Mouse (Mus musculus) forebrain, embryonic 11.5 days (tissue): Measurements from ENCODE around the gene Ptpn13. TPM values are rescaled to one million over a fixed set of nuclear protein-coding genes. Genes with fewer than 3 reads are reported as not detected.

Source experiments
- ATAC-seq: fragments of 200-750 bp; cut with Nextera tagmentation; replicated peaks from 2 replicates; pipeline ENCODE4 v1.8.0; 2017; ENCODE audit warnings: moderate TSS enrichment; ENCODE audit not compliant: low FRiP score
- DNase-seq: peaks from one replicate; pipeline ENCODE4 v3.0.0-alpha.2; 2017; ENCODE audit warnings: low spot score
- H3K27ac ChIP-seq: fragments of 300-500 bp; sonication (generic); 2 replicates; pipeline ENCODE4 v1.5.1; 2014; ENCODE audit warnings: low read depth, low read length
- H3K27me3 ChIP-seq: fragments of 300-500 bp; sonication (generic); 2 replicates; pipeline ENCODE4 v1.6.1; 2014; ENCODE audit warnings: mild to moderate bottlenecking, low read length, mixed read lengths; ENCODE audit not compliant: control insufficient read depth, insufficient read depth
- H3K36me3 ChIP-seq: fragments of 300-500 bp; sonication (generic); 2 replicates; pipeline ENCODE4 v1.6.1; 2014; ENCODE audit warnings: mild to moderate bottlenecking, low read length, moderate library complexity, mixed read lengths; ENCODE audit not compliant: control insufficient read depth, insufficient read depth
- H3K4me1 ChIP-seq: fragments of 300-500 bp; sonication (generic); replicated peaks from 2 replicates; pipeline ENCODE4 v1.6.1; 2014; ENCODE audit warnings: low read length, mixed read lengths; ENCODE audit not compliant: control insufficient read depth, insufficient read depth
- H3K4me2 ChIP-seq: fragments of 300-500 bp; sonication (generic); 2 replicates; pipeline ENCODE4 v1.6.1; 2014; ENCODE audit warnings: low read depth, mild to moderate bottlenecking, low read length, moderate library complexity, mixed read lengths; ENCODE audit not compliant: severe bottlenecking
- H3K4me3 ChIP-seq: fragments of 300-500 bp; sonication (generic); 2 replicates; pipeline ENCODE4 v1.5.1; 2014; ENCODE audit warnings: low read depth, low read length
- H3K9ac ChIP-seq: fragments of 300-500 bp; sonication (generic); 2 replicates; pipeline ENCODE4 v1.6.1; 2014; ENCODE audit warnings: low read length
- H3K9me3 ChIP-seq: fragments of 300-500 bp; sonication (generic); 2 replicates; pipeline ENCODE4 v1.6.1; 2016; ENCODE audit warnings: low read length, mixed read lengths; ENCODE audit not compliant: control insufficient read depth
- WGBS: fragments of 180-500 bp; shearing (Covaris S2); extraction: QIAGEN DNeasy Blood & Tissue Kit; methylation state at CpG from one replicate; pipeline ENCODE4 v1.1.7; 2014; 5-methylcytosine and 5-hydroxymethylcytosine counted together
- polyA plus RNA-seq: library from polyadenylated mRNA; unstranded; fragments of >200 nt; fragmentation: Nextera tagmentation; extraction: Ambion mirVana; gene quantifications from 2 replicates; pipeline ENCODE4 v1.2.1, GENCODE M21; 2014

Gene Ptpn13
- polyA plus RNA-seq, 1 experiment from 2014 or later: 20.3 TPM

- H3K36me3 ChIP-seq: no peaks in the 10 kb centered on the region
- 67% methylated on average over 3 of the region's 3 CpGs for WGBS
- H3K4me2 ChIP-seq: no peak overlapping the region
- no peak overlapping the region for H3K4me3 ChIP-seq
- ATAC-seq (no peak), DNase-seq (no peak)
- H3K27me3 ChIP-seq: no peaks in the 10 kb centered on the region
- H3K9ac ChIP-seq: no peak overlapping the region
- no peak overlapping the region for H3K27ac ChIP-seq
- no peaks in the 10 kb centered on the region for H3K9me3 ChIP-seq
- no peaks in the 10 kb centered on the region for H3K4me1 ChIP-seq
Observed at GRCm38 (mm10) chr5:103414542-103414941, 10.4 kb upstream of the Ptpn13 start.

- no peaks in the 10 kb centered on the region for H3K27me3 ChIP-seq
- no peak overlapping the region for H3K4me3 ChIP-seq
- H3K9me3 ChIP-seq: no peaks in the 10 kb centered on the region
- no peak overlapping the region for H3K27ac ChIP-seq
- H3K36me3 ChIP-seq: no peaks in the 10 kb centered on the region
- no peak overlapping the region for H3K9ac ChIP-seq
- DNase-seq (no peak), ATAC-seq (no peak)
- peaks cover 9% of the 10 kb centered on the region; the same call in 1 of the 2 replicates for H3K4me1 ChIP-seq
- no peak overlapping the region for H3K4me2 ChIP-seq
- 78% methylated on average over 9 of the region's 9 CpGs for WGBS
Observed at GRCm38 (mm10) chr5:103418009-103418408, 7.0 kb upstream of the Ptpn13 start.

- no peak overlapping the region for H3K9ac ChIP-seq
- no peaks in the 10 kb centered on the region for H3K9me3 ChIP-seq
- 42% methylated on average over 3 of the region's 3 CpGs for WGBS
- H3K27ac ChIP-seq: no peak overlapping the region
- H3K4me1 ChIP-seq: peaks cover 13% of the 10 kb centered on the region
- H3K4me2 ChIP-seq: no peak overlapping the region
- no peak for DNase-seq
- no peaks in the 10 kb centered on the region for H3K27me3 ChIP-seq
- no peak for ATAC-seq
- H3K36me3 ChIP-seq: no peaks in the 10 kb centered on the region
- H3K4me3 ChIP-seq: no peak overlapping the region
Observed at GRCm38 (mm10) chr5:103418886-103419285, 6.1 kb upstream of the Ptpn13 start.

- Histone ChIP-seq H3K4me2 (no peak overlapping the region), H3K4me3 (no peak overlapping the region), H3K4me1 (peaks cover 13% of the 10 kb centered on the region), H3K36me3 (no peaks in the 10 kb centered on the region), H3K9me3 (no peaks in the 10 kb centered on the region), H3K27ac (no peak overlapping the region), H3K9ac (no peak overlapping the region), H3K27me3 (no peaks in the 10 kb centered on the region)
- DNase-seq (peak; percentile 51), ATAC-seq (no peak)
- WGBS: 37% methylated on average over 10 of the region's 10 CpGs
Observed at GRCm38 (mm10) chr5:103420568-103420967, 4.4 kb upstream of the Ptpn13 start.

- Histone ChIP-seq H3K36me3 (no peaks in the 10 kb centered on the region), H3K4me1 (peaks cover 13% of the 10 kb centered on the region), H3K9me3 (no peaks in the 10 kb centered on the region), H3K27ac (no peak overlapping the region), H3K27me3 (no peaks in the 10 kb centered on the region), H3K9ac (no peak overlapping the region), H3K4me3 (no peak overlapping the region), H3K4me2 (no peak overlapping the region)
- 41% methylated on average over 6 of the region's 6 CpGs for WGBS
- ATAC-seq: no peak
- no peak for DNase-seq
Observed at GRCm38 (mm10) chr5:103422609-103423008, 2.4 kb upstream of the Ptpn13 start.

GRCm38 (mm10) chr5:103423305-103423926, 1.6 kb upstream of the Ptpn13 start:
- Histone ChIP-seq H3K4me1 (peaks cover 13% of the 10 kb centered on the region), H3K27me3 (no peaks in the 10 kb centered on the region), H3K4me2 (peak overlapping the region; percentile 76; the same call in 1 of the 2 replicates), H3K4me3 (no peak overlapping the region), H3K9ac (no peak overlapping the region), H3K27ac (peak overlapping the region; percentile 82; the same call in 1 of the 2 replicates), H3K36me3 (no peaks in the 10 kb centered on the region), H3K9me3 (no peaks in the 10 kb centered on the region)
- ATAC-seq (0 out of 2 replicates have a peak, but pooled peaks have one; percentile 18), DNase-seq (peak; percentile 65)
- 2% methylated on average over 6 of the region's 6 CpGs for WGBS

- WGBS: under 1% methylated on average over 5 of the region's 5 CpGs
- Histone ChIP-seq H3K4me3 (peak overlapping the region; percentile 91; the same call in 1 of the 2 replicates), H3K4me1 (peaks cover 13% of the 10 kb centered on the region), H3K9me3 (no peaks in the 10 kb centered on the region), H3K36me3 (no peaks in the 10 kb centered on the region), H3K4me2 (peak overlapping the region; percentile 76), H3K9ac (no peak overlapping the region), H3K27ac (peak overlapping the region; percentile 82; the same call in 1 of the 2 replicates), H3K27me3 (no peaks in the 10 kb centered on the region)
- no peak for ATAC-seq
- no peak for DNase-seq
Observed at GRCm38 (mm10) chr5:103423927-103424315, 1.1 kb upstream of the Ptpn13 start.

- ATAC-seq (peak; percentile 45), DNase-seq (peak; percentile 77)
- peak overlapping the region; percentile 82 for H3K27ac ChIP-seq
- WGBS: under 1% methylated on average over 59 of the region's 67 CpGs
- H3K9me3 ChIP-seq: no peaks in the 10 kb centered on the region
- H3K27me3 ChIP-seq: no peaks in the 10 kb centered on the region
- H3K4me3 ChIP-seq: peak overlapping the region; percentile 91
- peaks cover 12% of the 10 kb centered on the region for H3K4me1 ChIP-seq
- peak overlapping the region; percentile 85 for H3K9ac ChIP-seq
- H3K36me3 ChIP-seq: no peaks in the 10 kb centered on the region
- peak overlapping the region; percentile 76 for H3K4me2 ChIP-seq
Observed at GRCm38 (mm10) chr5:103425363-103426031, 505 bp downstream of the Ptpn13 start.
